Mouse (Mus musculus) embryonic stem cell, embryonic (primary cell): Measurements from ENCODE around the gene 1700123L14Rik.
"Not testable (repeated sequence)": the region's sequence is repeated elsewhere in the genome, so short reads cannot be mapped to it uniquely, and the experiment has no call there.

Experiments used
- CTCF ChIA-PET, 4 experiments: fragments of 300-600 bp in 2 of 4; fragments of 350-600 bp in 2 of 4; sonication (Branson Sonifier 250); formaldehyde crosslinking; loops; one replicate each; lab custom pipeline; 2022; ENCODE audit warnings: inconsistent platforms in 2 of 4; lab: Charles Lee
- POLR2A ChIA-PET, 4 experiments: fragments of 300-600 bp in 2 of 4; fragments of 350-600 bp in 2 of 4; sonication (Branson Sonifier 250); formaldehyde crosslinking; loops; one replicate each; lab custom pipeline; 2022; ENCODE audit warnings: antibody characterized with exemption in 4 of 4, inconsistent platforms in 1 of 4; lab: Charles Lee

Gene 1700123L14Rik

DNA sequence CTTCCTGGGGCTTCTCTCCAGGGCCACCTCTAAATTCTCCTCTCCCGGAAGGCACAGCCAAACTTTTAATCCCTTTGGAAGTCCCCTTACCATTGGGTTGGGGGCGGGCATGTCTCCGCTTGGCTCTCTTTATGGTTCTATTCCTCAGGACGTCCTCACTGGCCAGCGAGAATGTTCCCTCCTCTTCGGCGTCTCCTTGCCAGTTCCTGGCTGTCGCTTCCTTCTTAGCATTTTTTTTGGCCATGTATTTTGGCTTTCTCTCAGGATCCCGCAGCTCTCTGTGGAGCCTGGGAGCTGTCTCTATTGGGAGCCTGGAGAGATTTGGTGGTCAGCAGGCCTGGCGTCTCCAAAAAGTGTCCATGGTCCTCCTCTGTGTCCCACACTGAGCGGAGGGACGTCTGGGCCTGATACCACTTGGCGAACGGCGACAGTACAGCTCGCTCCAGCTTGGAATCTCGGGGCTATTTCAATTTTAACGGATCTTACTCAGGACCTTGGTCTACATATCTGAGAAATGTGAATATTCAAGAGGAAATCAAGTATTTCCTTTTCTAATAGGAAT is at the start of gene 1700123L14Rik:
Gene 1700123L14Rik (minus strand): TSS at position 426 of the 562 bp plus-strand sequence.
- CTCF ChIA-PET, result interaction anchor here in 1 of 4 experiments (0.7 kb wide), 1 partner anchor 825 kb away, joined by 3 read pairs; no protein-coding TSS in a partner anchor
- POLR2A ChIA-PET, result no interaction called here

GRCm38 (mm10) chr6:96205395-96205794 is 39.4 kb upstream of the 1700123L14Rik start:
- ChIA-PET POLR2A (no interaction called here), CTCF (no interaction called here)

DNA sequence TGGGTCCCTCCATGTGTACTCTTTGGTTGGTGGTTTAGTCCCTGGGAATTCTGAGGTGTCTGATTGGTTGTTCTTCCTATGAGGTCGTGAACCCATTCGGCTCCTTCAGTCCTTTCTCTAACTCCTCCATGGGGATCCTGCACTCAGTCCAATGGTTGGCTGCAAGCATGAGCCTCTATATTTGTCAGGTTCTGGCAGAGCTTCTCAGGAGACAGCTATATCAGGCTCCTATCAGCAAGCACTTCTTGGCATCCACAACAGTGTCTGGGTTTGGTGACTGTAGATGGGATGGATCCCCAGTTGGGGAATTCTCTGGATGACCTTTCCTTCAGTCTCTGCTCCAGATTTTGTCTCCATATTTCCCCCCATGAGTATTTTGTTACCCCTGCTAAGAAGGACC is 32.9 kb upstream of the 1700123L14Rik start:
- CTCF ChIA-PET, result not testable (repeated sequence)

DNA sequence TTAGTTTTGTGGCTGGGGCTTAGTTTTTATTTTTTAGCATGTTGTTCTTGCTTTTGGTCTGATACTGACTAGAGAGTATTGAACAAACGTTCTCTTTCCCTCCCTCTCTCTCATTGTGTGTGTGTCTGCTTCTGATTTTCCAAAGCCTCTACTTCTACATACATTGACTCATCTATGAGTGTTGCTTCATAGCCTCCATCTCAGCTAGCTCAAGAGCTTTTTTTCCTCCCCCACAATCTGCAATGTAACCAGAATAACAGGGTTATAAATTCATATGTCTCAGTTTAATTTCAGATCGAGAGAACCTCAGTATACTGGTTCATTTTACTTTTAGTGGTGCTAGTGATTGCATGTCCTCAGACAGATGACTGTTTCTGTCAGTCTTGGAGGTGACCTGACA is 20.5 kb upstream of the 1700123L14Rik start:
- ChIA-PET CTCF (no interaction called here), POLR2A (no interaction called here)

More for the DNA sequence above, 32.9 kb upstream of the 1700123L14Rik start:
- POLR2A ChIA-PET, result not testable (repeated sequence)

GRCm38 (mm10) chr6:96183392-96183791 is 17.3 kb upstream of the 1700123L14Rik start:
- ChIA-PET POLR2A (no interaction called here), CTCF (no interaction called here)

- CTCF ChIA-PET, result no interaction called here
- POLR2A ChIA-PET, result no interaction called here
Measured at GRCm38 (mm10) chr6:96178530-96178929, 12.5 kb upstream of the 1700123L14Rik start.

DNA sequence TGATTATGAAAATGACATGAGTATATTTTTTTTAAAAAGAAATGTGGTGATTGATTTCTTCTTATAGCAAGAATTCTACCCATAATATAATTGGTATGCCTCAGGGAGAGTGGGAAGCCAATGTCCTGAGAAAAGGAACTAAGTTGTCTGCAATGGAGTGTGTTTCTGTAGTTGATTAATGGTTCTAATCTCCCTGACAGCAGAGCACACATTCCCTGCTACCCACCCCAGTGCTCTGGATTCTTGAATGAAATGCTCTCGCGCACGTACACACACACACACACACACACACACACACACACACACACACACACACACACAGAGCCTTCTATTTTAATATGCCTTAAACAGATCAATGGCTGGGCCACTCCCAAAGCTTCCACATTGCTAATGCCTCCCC is 7.6 kb upstream of the 1700123L14Rik start:
- ChIA-PET POLR2A (no interaction called here), CTCF (no interaction called here)

DNA sequence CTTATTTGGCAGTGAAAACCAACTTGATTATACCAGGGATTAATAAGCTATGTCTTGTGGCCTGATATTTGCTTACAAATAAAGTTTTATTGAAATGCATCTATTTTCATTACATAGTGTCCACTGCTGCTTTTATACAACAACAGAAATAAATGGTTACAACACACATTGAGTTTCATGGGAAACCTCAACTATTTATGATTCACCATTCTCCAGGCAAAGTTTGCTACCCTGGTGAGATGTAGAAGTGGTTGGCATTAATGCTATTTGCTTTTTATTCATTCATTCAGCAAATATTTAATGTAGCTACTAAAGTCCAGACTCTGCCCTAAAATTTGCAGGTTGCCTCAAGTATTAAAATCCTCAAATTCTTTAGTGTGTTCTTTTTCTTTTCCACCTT is 988 bp upstream of the 1700123L14Rik start:
- POLR2A ChIA-PET, result no interaction called here

GRCm38 (mm10) chr6:96165403-96165802 is 640 bp downstream of the 1700123L14Rik start:
- ChIA-PET CTCF (interaction anchor here in 2 of 4 experiments (0.7 kb wide), 2 partner anchors 20 to 158 kb away, joined by 8 to 14 read pairs; no protein-coding TSS in a partner anchor), POLR2A (interaction anchor here in 1 of 4 experiments (0.6 to 0.7 kb wide), 2 partner anchors 11 to 387 kb away, joined by 3 read pairs; no protein-coding TSS in a partner anchor)

More for the DNA sequence above, 988 bp upstream of the 1700123L14Rik start:
- CTCF ChIA-PET, result no interaction called here

- ChIA-PET POLR2A (no interaction called here), CTCF (no interaction called here)
Measured at GRCm38 (mm10) chr6:96143326-96143725, 22.7 kb downstream of the 1700123L14Rik start.

DNA sequence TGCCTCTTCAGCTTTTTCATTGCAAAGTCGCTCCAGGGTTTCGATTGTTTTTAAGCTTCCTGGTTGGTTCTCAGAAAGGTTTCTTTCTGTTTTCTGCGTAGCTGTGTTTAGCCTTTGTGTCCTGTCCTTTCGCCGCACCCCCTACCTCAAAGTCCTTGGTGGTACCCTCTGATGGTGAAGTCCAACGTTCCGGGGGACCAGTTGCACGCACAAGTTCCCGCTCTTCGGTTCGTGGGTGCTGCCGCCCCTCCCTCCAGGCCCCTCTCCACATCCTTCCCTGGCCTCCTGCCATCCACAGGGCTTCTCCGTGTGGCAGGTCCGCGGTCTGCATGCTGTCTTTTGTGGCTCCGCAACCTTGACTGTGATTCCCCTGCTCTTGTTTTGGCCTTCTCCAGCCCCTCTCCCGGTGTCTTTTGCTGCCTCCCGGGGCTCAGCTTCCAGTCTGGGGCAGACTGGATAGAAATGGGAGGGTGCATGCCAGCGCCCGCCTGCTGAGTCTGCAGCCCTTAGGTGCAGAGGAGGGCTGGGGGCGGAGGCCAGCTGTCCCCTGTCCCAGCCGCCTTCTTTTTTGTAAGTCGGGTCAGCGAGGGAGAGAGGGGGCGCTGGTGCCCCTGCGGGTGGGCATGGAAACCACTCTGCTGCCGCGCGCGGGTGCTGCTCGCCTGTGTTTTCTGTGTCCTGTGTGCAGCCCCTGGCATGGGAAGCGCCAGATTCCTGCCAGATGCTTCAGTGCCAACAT is 49.3 kb downstream of the 1700123L14Rik start:
- ChIA-PET POLR2A (no interaction called here), CTCF (no interaction called here)

DNA sequence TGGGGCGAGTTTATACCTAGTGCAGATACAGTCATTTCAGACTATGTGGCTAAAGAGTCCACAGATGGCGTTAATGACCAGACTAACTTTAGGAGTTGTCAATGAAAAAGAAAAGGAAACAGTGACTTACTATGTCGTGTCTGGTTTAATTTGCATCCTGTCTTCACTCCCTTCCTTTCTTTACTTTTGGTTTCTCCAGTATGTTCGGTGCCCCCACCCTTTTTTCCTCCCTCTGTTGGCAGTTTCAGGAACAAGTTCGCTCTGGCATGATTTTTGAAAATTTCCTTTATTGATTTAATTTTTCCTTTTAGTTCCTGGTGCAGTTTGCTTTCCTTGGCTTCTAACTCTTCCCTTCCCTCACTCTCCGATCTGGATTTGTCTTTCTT is 49.9 kb downstream of the 1700123L14Rik start:
- ChIA-PET CTCF (no interaction called here), POLR2A (no interaction called here)
